Mouse (Mus musculus) liver, embryonic 16.5 days (tissue): ENCODE data around the gene Azin2. TPM values are rescaled to one million over a fixed set of nuclear protein-coding genes. Genes with fewer than 3 reads are reported as not detected.
A peak's percentile ranks its signal among the peaks of the same experiment; 100 is the strongest.

ENCODE experiments used
- ATAC-seq: fragments of 200-750 bp; cut with Nextera tagmentation; 2 replicates; pipeline ENCODE4 v1.8.0; 2017; ENCODE audit warnings: low read depth, mild to moderate bottlenecking, moderate number of reproducible peaks, moderate library complexity
- H3K27ac ChIP-seq: fragments of 300-500 bp; sonication (generic); 2 replicates; pipeline ENCODE4 v1.5.1; 2014; ENCODE audit warnings: mild to moderate bottlenecking, low read length
- H3K27me3 ChIP-seq: fragments of 300-500 bp; sonication (generic); 2 replicates; pipeline ENCODE4 v1.6.1; 2014; ENCODE audit warnings: low read depth, low read length, mixed read lengths; ENCODE audit not compliant: control insufficient read depth, insufficient read depth
- H3K36me3 ChIP-seq: fragments of 300-500 bp; sonication (generic); 2 replicates; pipeline ENCODE4 v1.6.1; 2014; ENCODE audit warnings: mild to moderate bottlenecking; ENCODE audit not compliant: control insufficient read depth, insufficient read depth
- H3K4me1 ChIP-seq: fragments of 300-500 bp; sonication (generic); 2 replicates; pipeline ENCODE4 v1.6.1; 2014; ENCODE audit warnings: low read depth, low read length, mixed read lengths; ENCODE audit not compliant: control insufficient read depth
- H3K4me2 ChIP-seq: fragments of 300-500 bp; sonication (generic); 2 replicates; pipeline ENCODE4 v1.6.1; 2014; ENCODE audit warnings: low read depth, low read length, mixed read lengths
- H3K4me3 ChIP-seq: fragments of 300-500 bp; sonication (generic); 2 replicates; pipeline ENCODE4 v1.5.1; 2014; ENCODE audit warnings: low read depth, mild to moderate bottlenecking, low read length
- H3K9ac ChIP-seq: fragments of 300-500 bp; sonication (generic); 2 replicates; pipeline ENCODE4 v1.6.1; 2014; ENCODE audit warnings: low read depth, low read length
- H3K9me3 ChIP-seq: fragments of 300-500 bp; sonication (generic); replicated peaks from 2 replicates; pipeline ENCODE4 v1.6.1; 2016; ENCODE audit warnings: low read length; ENCODE audit not compliant: control insufficient read depth
- WGBS: fragments of 180-500 bp; shearing (Covaris S2); extraction: QIAGEN DNeasy Blood & Tissue Kit; methylation state at CpG from one replicate; pipeline ENCODE4 v1.1.7; 2014; ENCODE audit not compliant: insufficient replicate concordance; 5-methylcytosine and 5-hydroxymethylcytosine counted together
- polyA plus RNA-seq: library from polyadenylated mRNA; unstranded; fragments of >200 nt; fragmentation: Nextera tagmentation; extraction: Ambion mirVana; gene quantifications from 2 replicates; pipeline ENCODE4 v1.2.1, GENCODE M21; 2015

The Azin2 gene
- polyA plus RNA-seq, 1 experiment from 2014 or later, result 0.71 TPM

- no peak overlapping the region for H3K27ac ChIP-seq
- H3K27me3 ChIP-seq, result peaks cover 3% of the 10 kb centered on the region; the same call in 1 of the 2 replicates
- ATAC-seq, result no peak
- H3K36me3 ChIP-seq, result no peaks in the 10 kb centered on the region
- H3K9ac ChIP-seq, result no peak overlapping the region
- 58% methylated on average over 18 of the region's 18 CpGs for WGBS
- H3K9me3 ChIP-seq, result no peaks in the 10 kb centered on the region
- no peak overlapping the region for H3K4me3 ChIP-seq
- H3K4me2 ChIP-seq, result no peak overlapping the region
- no peaks in the 10 kb centered on the region; the same call in 1 of the 2 replicates for H3K4me1 ChIP-seq
Measured at GRCm38 (mm10) chr4:128969607-128970416, 7.6 kb upstream of the Azin2 start.

GRCm38 (mm10) chr4:128969081-128969480 lies 6.8 kb upstream of the Azin2 start:
- peak; percentile 50; the same call in 1 of the 2 replicates for ATAC-seq
- Histone ChIP-seq H3K36me3 (no peaks in the 10 kb centered on the region), H3K27me3 (peaks cover 3% of the 10 kb centered on the region; the same call in 1 of the 2 replicates), H3K27ac (no peak overlapping the region), H3K4me3 (no peak overlapping the region), H3K9ac (no peak overlapping the region), H3K4me2 (no peak overlapping the region), H3K4me1 (no peaks in the 10 kb centered on the region; the same call in 1 of the 2 replicates), H3K9me3 (no peaks in the 10 kb centered on the region)
- WGBS, result 45% methylated on average over 5 of the region's 5 CpGs

- H3K27me3 ChIP-seq, result peaks cover 15% of the 10 kb centered on the region
- H3K4me1 ChIP-seq, result peaks cover 6% of the 10 kb centered on the region
- no peak for ATAC-seq
- no peaks in the 10 kb centered on the region for H3K36me3 ChIP-seq
- no peak overlapping the region for H3K27ac ChIP-seq
- no peak overlapping the region for H3K4me2 ChIP-seq
- 51% methylated on average over 7 of the region's 7 CpGs for WGBS
- H3K4me3 ChIP-seq, result no peak overlapping the region
- H3K9me3 ChIP-seq, result no peaks in the 10 kb centered on the region
- no peak overlapping the region for H3K9ac ChIP-seq
Measured at GRCm38 (mm10) chr4:128966751-128967150, 4.5 kb upstream of the Azin2 start.

GRCm38 (mm10) chr4:128962926-128963290 lies 666 bp upstream of the Azin2 start:
- Histone ChIP-seq H3K4me3 (no peak overlapping the region), H3K9me3 (no peaks in the 10 kb centered on the region), H3K9ac (no peak overlapping the region), H3K27me3 (peaks cover 38% of the 10 kb centered on the region), H3K4me1 (peaks cover 6% of the 10 kb centered on the region), H3K36me3 (no peaks in the 10 kb centered on the region), H3K27ac (no peak overlapping the region), H3K4me2 (peak overlapping the region; percentile 65; the same call in 1 of the 2 replicates)
- WGBS, result 12% methylated on average over 9 of the region's 9 CpGs
- ATAC-seq, result no peak

GRCm38 (mm10) chr4:128961301-128962028 lies 777 bp downstream of the Azin2 start:
- Histone ChIP-seq H3K27me3 (peaks cover 35% of the 10 kb centered on the region), H3K4me2 (peak overlapping the region; percentile 65)
- ATAC-seq, result no peak

GRCm38 (mm10) chr4:128959676-128960075 lies 2.6 kb downstream of the Azin2 start:
- Histone ChIP-seq H3K36me3 (no peaks in the 10 kb centered on the region), H3K27ac (no peak overlapping the region), H3K4me2 (no peak overlapping the region), H3K4me3 (no peak overlapping the region), H3K4me1 (peaks cover 6% of the 10 kb centered on the region), H3K9me3 (no peaks in the 10 kb centered on the region), H3K9ac (no peak overlapping the region), H3K27me3 (peaks cover 35% of the 10 kb centered on the region)
- ATAC-seq, result no peak
- 58% methylated on average over 17 of the region's 17 CpGs for WGBS

More at GRCm38 (mm10) chr4:128961301-128962028, 777 bp downstream of the Azin2 start:
- Histone ChIP-seq H3K4me3 (peak overlapping the region; percentile 56), H3K36me3 (no peaks in the 10 kb centered on the region), H3K9ac (no peak overlapping the region), H3K27ac (no peak overlapping the region), H3K4me1 (peaks cover 6% of the 10 kb centered on the region), H3K9me3 (no peaks in the 10 kb centered on the region)
- WGBS, result 6% methylated on average over 16 of the region's 16 CpGs

- Histone ChIP-seq H3K27me3 (peaks cover 35% of the 10 kb centered on the region), H3K4me3 (no peak overlapping the region), H3K4me1 (peaks cover 6% of the 10 kb centered on the region), H3K9me3 (no peaks in the 10 kb centered on the region), H3K36me3 (no peaks in the 10 kb centered on the region), H3K4me2 (no peak overlapping the region), H3K9ac (no peak overlapping the region), H3K27ac (no peak overlapping the region)
- WGBS, result 56% methylated on average over 8 of the region's 8 CpGs
- no peak for ATAC-seq
Measured at GRCm38 (mm10) chr4:128958849-128959248, 3.4 kb downstream of the Azin2 start.

GRCm38 (mm10) chr4:128958156-128958555 lies 4.1 kb downstream of the Azin2 start:
- Histone ChIP-seq H3K9ac (no peak overlapping the region), H3K4me1 (peaks cover 6% of the 10 kb centered on the region), H3K27me3 (peaks cover 33% of the 10 kb centered on the region), H3K9me3 (no peaks in the 10 kb centered on the region), H3K4me3 (no peak overlapping the region), H3K27ac (no peak overlapping the region), H3K36me3 (no peaks in the 10 kb centered on the region), H3K4me2 (no peak overlapping the region)
- WGBS, result 70% methylated on average over 11 of the region's 11 CpGs
- no peak for ATAC-seq
